Mouse (Mus musculus) liver, embryonic 11.5 days (tissue): ENCODE data around the gene Serping1. TPM values are rescaled to one million over a fixed set of nuclear protein-coding genes. Genes with fewer than 3 reads are reported as not detected.
"Not testable (repeated sequence)": the region's sequence is repeated elsewhere in the genome, so short reads cannot be mapped to it uniquely, and the experiment has no call there.

Experiments used
- ATAC-seq: fragments of 200-750 bp; cut with Nextera tagmentation; replicated peaks from 2 replicates; pipeline ENCODE4 v1.8.0; 2017; ENCODE audit warnings: moderate number of reproducible peaks, mild to moderate bottlenecking, moderate TSS enrichment, moderate library complexity; ENCODE audit not compliant: low FRiP score
- DNase-seq: peaks from one replicate; pipeline ENCODE4 v3.0.0-alpha.2; 2017; ENCODE audit warnings: low spot score
- H3K27ac ChIP-seq: fragments of 300-500 bp; sonication (generic); 2 replicates; pipeline ENCODE4 v1.5.1; 2014; ENCODE audit warnings: mild to moderate bottlenecking, low read depth, low read length, control low read depth
- H3K27me3 ChIP-seq: fragments of 300-500 bp; sonication (generic); replicated peaks from 2 replicates; pipeline ENCODE4 v1.6.1; 2014; ENCODE audit warnings: low read length, mixed read lengths; ENCODE audit not compliant: control insufficient read depth, insufficient read depth
- H3K36me3 ChIP-seq: fragments of 300-500 bp; sonication (generic); 2 replicates; pipeline ENCODE4 v1.6.1; 2014; ENCODE audit warnings: mild to moderate bottlenecking, low read length, moderate library complexity, mixed read lengths; ENCODE audit not compliant: control insufficient read depth, insufficient read depth
- H3K4me1 ChIP-seq: fragments of 300-500 bp; sonication (generic); replicated peaks from 2 replicates; pipeline ENCODE4 v1.6.1; 2014; ENCODE audit warnings: low read length, mixed read lengths; ENCODE audit not compliant: control insufficient read depth, insufficient read depth
- H3K4me2 ChIP-seq: fragments of 300-500 bp; sonication (generic); 2 replicates; pipeline ENCODE4 v1.6.1; 2014; ENCODE audit warnings: mild to moderate bottlenecking, control low read depth, moderate library complexity
- H3K4me3 ChIP-seq: fragments of 300-500 bp; sonication (generic); 2 replicates; pipeline ENCODE4 v1.5.1; 2014; ENCODE audit warnings: low read depth, low read length, control low read depth
- H3K9ac ChIP-seq: fragments of 300-500 bp; sonication (generic); 2 replicates; pipeline ENCODE4 v1.6.1; 2014; ENCODE audit warnings: low read depth, low read length, control low read depth
- H3K9me3 ChIP-seq: fragments of 300-500 bp; sonication (generic); 2 replicates; pipeline ENCODE4 v1.6.1; 2016; ENCODE audit warnings: low read length, inconsistent platforms, mixed read lengths; ENCODE audit not compliant: control insufficient read depth
- WGBS: fragments of 180-500 bp; shearing (Covaris S2); extraction: QIAGEN DNeasy Blood & Tissue Kit; methylation state at CpG from one replicate; pipeline ENCODE4 v1.1.7; 2014; 5-methylcytosine and 5-hydroxymethylcytosine counted together
- polyA plus RNA-seq: library from polyadenylated mRNA; unstranded; fragments of >200 nt; fragmentation: Nextera tagmentation; extraction: Ambion mirVana; gene quantifications from 2 replicates; pipeline ENCODE4 v1.2.1, GENCODE M21; 2014

The Serping1 gene
- polyA plus RNA-seq, 1 experiment from 2014 or later: 38.4 TPM

GRCm38 (mm10) chr2:84809330-84809729, 34.1 kb upstream of the Serping1 start:
- Histone ChIP-seq H3K4me1 (peaks cover 22% of the 10 kb centered on the region), H3K4me2 (no peak overlapping the region), H3K9ac (no peak overlapping the region), H3K27me3 (no peaks in the 10 kb centered on the region), H3K9me3 (no peaks in the 10 kb centered on the region), H3K27ac (no peak overlapping the region), H3K36me3 (peaks cover 6% of the 10 kb centered on the region), H3K4me3 (no peak overlapping the region)
- ATAC-seq (no peak), DNase-seq (no peak)

GRCm38 (mm10) chr2:84806546-84806945, 31.3 kb upstream of the Serping1 start:
- Histone ChIP-seq H3K36me3 (peaks cover 6% of the 10 kb centered on the region), H3K4me1 (peaks cover 10% of the 10 kb centered on the region), H3K9me3 (no peaks in the 10 kb centered on the region), H3K27me3 (no peaks in the 10 kb centered on the region), H3K4me3 (no peak overlapping the region), H3K27ac (no peak overlapping the region), H3K4me2 (no peak overlapping the region), H3K9ac (no peak overlapping the region)
- DNase-seq: no peak
- WGBS: 65% methylated on average over 5 of the region's 5 CpGs
- ATAC-seq: no peak

GRCm38 (mm10) chr2:84803963-84804362, 28.7 kb upstream of the Serping1 start:
- DNase-seq (no peak), ATAC-seq (no peak)
- H3K4me3 ChIP-seq: no peak overlapping the region
- no peak overlapping the region for H3K4me2 ChIP-seq
- H3K9ac ChIP-seq: no peak overlapping the region
- H3K27me3 ChIP-seq: no peaks in the 10 kb centered on the region
- 87% methylated on average over 7 of the region's 7 CpGs for WGBS
- H3K4me1 ChIP-seq: peaks cover 4% of the 10 kb centered on the region; the same call in 1 of the 2 replicates
- H3K27ac ChIP-seq: no peak overlapping the region
- no peaks in the 10 kb centered on the region for H3K9me3 ChIP-seq
- H3K36me3 ChIP-seq: peaks cover 3% of the 10 kb centered on the region; the same call in 1 of the 2 replicates

- DNase-seq, H3K36me3 ChIP-seq, H3K4me3 ChIP-seq, ATAC-seq, H3K27ac ChIP-seq, H3K4me2 ChIP-seq, H3K9ac ChIP-seq, H3K9me3 ChIP-seq, H3K27me3 ChIP-seq: not testable (repeated sequence)
- peaks cover 13% of the 10 kb centered on the region; the same call in 1 of the 2 replicates for H3K4me1 ChIP-seq
- WGBS: 79% methylated on average over 5 of the region's 5 CpGs
Observed at GRCm38 (mm10) chr2:84801223-84801622, 26.0 kb upstream of the Serping1 start.

- no peak overlapping the region for H3K27ac ChIP-seq
- peak overlapping the region; percentile 77 for H3K4me3 ChIP-seq
- peaks cover 3% of the 10 kb centered on the region; the same call in 1 of the 2 replicates for H3K36me3 ChIP-seq
Observed at GRCm38 (mm10) chr2:84800304-84800703, 25.1 kb upstream of the Serping1 start.

GRCm38 (mm10) chr2:84799041-84799561, 23.9 kb upstream of the Serping1 start:
- peak; percentile 53 for DNase-seq
- under 1% methylated on average over 16 of the region's 16 CpGs for WGBS
- peaks cover 13% of the 10 kb centered on the region; the same call in 1 of the 2 replicates for H3K4me1 ChIP-seq

More at GRCm38 (mm10) chr2:84800304-84800703, 25.1 kb upstream of the Serping1 start:
- Histone ChIP-seq H3K4me1 (peaks cover 13% of the 10 kb centered on the region; the same call in 1 of the 2 replicates), H3K27me3 (no peaks in the 10 kb centered on the region), H3K4me2 (peak overlapping the region; percentile 93), H3K9ac (0 out of 2 replicates have a peak overlapping the region, but pooled peaks have one; percentile 31), H3K9me3 (peaks cover 3% of the 10 kb centered on the region; the same call in 1 of the 2 replicates)
- ATAC-seq (no peak), DNase-seq (no peak)
- 52% methylated on average over 4 of the region's 4 CpGs for WGBS

GRCm38 (mm10) chr2:84798493-84798921, 23.3 kb upstream of the Serping1 start, which contains the start of gene Ube2l6:
TSS of gene Ube2l6 (plus strand) at chr2:84798828.
- Histone ChIP-seq H3K4me1 (peaks cover 15% of the 10 kb centered on the region; the same call in 1 of the 2 replicates), H3K27me3 (no peaks in the 10 kb centered on the region), H3K4me2 (peak within 1 kb of the TSS; percentile 93), H3K9me3 (peaks cover 3% of the 10 kb centered on the region; the same call in 1 of the 2 replicates), H3K4me3 (peak within 1 kb of the TSS; percentile 77), H3K9ac (peak within 1 kb of the TSS; percentile 75), H3K27ac (peak within 1 kb of the TSS; percentile 84), H3K36me3 (no peaks in the 10 kb centered on the region)
- under 1% methylated on average over 21 of the region's 21 CpGs for WGBS
- peak; percentile 81 for DNase-seq
- peak; percentile 92 for ATAC-seq

More at GRCm38 (mm10) chr2:84799041-84799561, 23.9 kb upstream of the Serping1 start:
- ATAC-seq: peak; percentile 61
- H3K4me2 ChIP-seq: peak overlapping the region; percentile 93
- H3K4me3 ChIP-seq: peak overlapping the region; percentile 77
- peak overlapping the region; percentile 75 for H3K9ac ChIP-seq
- no peaks in the 10 kb centered on the region for H3K36me3 ChIP-seq
- H3K9me3 ChIP-seq: peaks cover 3% of the 10 kb centered on the region; the same call in 1 of the 2 replicates
- H3K27me3 ChIP-seq: no peaks in the 10 kb centered on the region
- peak overlapping the region; percentile 84 for H3K27ac ChIP-seq

GRCm38 (mm10) chr2:84797833-84798492, 22.7 kb upstream of the Serping1 start:
- 10% methylated on average over 13 of the region's 13 CpGs for WGBS
- H3K9me3 ChIP-seq: peaks cover 3% of the 10 kb centered on the region; the same call in 1 of the 2 replicates
- peak overlapping the region; percentile 77 for H3K4me3 ChIP-seq
- H3K27me3 ChIP-seq: no peaks in the 10 kb centered on the region
- DNase-seq (peak; percentile 69), ATAC-seq (peak; percentile 58)
- peak overlapping the region; percentile 93 for H3K4me2 ChIP-seq
- H3K9ac ChIP-seq: peak overlapping the region; percentile 75
- H3K27ac ChIP-seq: peak overlapping the region; percentile 84
- H3K36me3 ChIP-seq: no peaks in the 10 kb centered on the region
- H3K4me1 ChIP-seq: peaks cover 18% of the 10 kb centered on the region
